Mouse (Mus musculus): ENCODE data around the gene Hal. TPM values are rescaled to one million over a fixed set of nuclear protein-coding genes. Genes with fewer than 3 reads are reported as not detected.

Hal gene
- polyA plus RNA-seq, 1 experiment from 2014 or later = 0.84 TPM

GRCm38 (mm10) chr10:93518620-93519019 is 30.1 kb downstream of the Hal start:
- Histone ChIP-seq H3K9ac (no peak overlapping the region), H3K4me2 (replicated peaks) (no peak overlapping the region), H3K9me3 (no peaks in the 10 kb centered on the region), H3K27ac (no peak overlapping the region), H3K27me3 (replicated peaks) (no peaks in the 10 kb centered on the region), H3K4me3 (replicated peaks) (no peak overlapping the region), H3K4me1 (replicated peaks) (no peaks in the 10 kb centered on the region), H3K36me3 (no peaks in the 10 kb centered on the region)
- ATAC-seq = peak; percentile 8; the same call in 1 of the 2 replicates
- 74% methylated on average over 2 of the region's 2 CpGs for WGBS

GRCm38 (mm10) chr10:93519159-93519558 is 30.6 kb downstream of the Hal start:
- no peak overlapping the region for H3K27ac ChIP-seq
- H3K9ac ChIP-seq = no peak overlapping the region
- 94% methylated on average over 8 of the region's 8 CpGs for WGBS
- no peak overlapping the region for H3K4me2 ChIP-seq (replicated peaks)
- H3K36me3 ChIP-seq = no peaks in the 10 kb centered on the region
- no peaks in the 10 kb centered on the region for H3K9me3 ChIP-seq
- no peak overlapping the region for H3K4me3 ChIP-seq (replicated peaks)
- H3K27me3 ChIP-seq (replicated peaks) = no peaks in the 10 kb centered on the region
- ATAC-seq = no peak
- H3K4me1 ChIP-seq (replicated peaks) = no peaks in the 10 kb centered on the region

GRCm38 (mm10) chr10:93519756-93520155 is 31.2 kb downstream of the Hal start:
- Histone ChIP-seq H3K27me3 (replicated peaks) (no peaks in the 10 kb centered on the region), H3K36me3 (no peaks in the 10 kb centered on the region), H3K9ac (no peak overlapping the region), H3K4me1 (replicated peaks) (no peaks in the 10 kb centered on the region), H3K27ac (no peak overlapping the region), H3K4me3 (replicated peaks) (no peak overlapping the region), H3K9me3 (no peaks in the 10 kb centered on the region), H3K4me2 (replicated peaks) (no peak overlapping the region)
- ATAC-seq = no peak
- WGBS = 78% methylated on average over 5 of the region's 5 CpGs

- Histone ChIP-seq H3K27ac (no peak overlapping the region), H3K36me3 (no peaks in the 10 kb centered on the region), H3K4me3 (replicated peaks) (no peak overlapping the region), H3K4me2 (replicated peaks) (no peak overlapping the region), H3K27me3 (replicated peaks) (no peaks in the 10 kb centered on the region), H3K9me3 (no peaks in the 10 kb centered on the region), H3K4me1 (replicated peaks) (no peaks in the 10 kb centered on the region), H3K9ac (no peak overlapping the region)
- 60% methylated on average over 4 of the region's 4 CpGs for WGBS
- ATAC-seq = no peak
Observed at GRCm38 (mm10) chr10:93520994-93521393, 32.4 kb downstream of the Hal start.

- Histone ChIP-seq H3K9ac (no peak overlapping the region), H3K4me2 (replicated peaks) (no peak overlapping the region), H3K9me3 (no peaks in the 10 kb centered on the region), H3K36me3 (no peaks in the 10 kb centered on the region), H3K27me3 (replicated peaks) (no peaks in the 10 kb centered on the region), H3K4me3 (replicated peaks) (no peak overlapping the region), H3K4me1 (replicated peaks) (no peaks in the 10 kb centered on the region), H3K27ac (no peak overlapping the region)
- ATAC-seq = no peak
- 54% methylated on average over 1 of the region's 1 CpGs for WGBS
Observed at GRCm38 (mm10) chr10:93525329-93525728, 36.8 kb downstream of the Hal start.

GRCm38 (mm10) chr10:93538287-93538686 is 49.7 kb downstream of the Hal start:
- ATAC-seq = no peak
- no peaks in the 10 kb centered on the region for H3K36me3 ChIP-seq
- WGBS = 84% methylated on average over 2 of the region's 2 CpGs
- H3K9me3 ChIP-seq = no peaks in the 10 kb centered on the region
- H3K27me3 ChIP-seq (replicated peaks) = no peaks in the 10 kb centered on the region
- no peak overlapping the region for H3K27ac ChIP-seq
- H3K4me3 ChIP-seq (replicated peaks) = no peak overlapping the region
- H3K9ac ChIP-seq = no peak overlapping the region
- no peak overlapping the region for H3K4me2 ChIP-seq (replicated peaks)
- H3K4me1 ChIP-seq (replicated peaks) = peaks cover 6% of the 10 kb centered on the region

- no peak overlapping the region for H3K4me2 ChIP-seq (replicated peaks)
- no peak overlapping the region for H3K4me3 ChIP-seq (replicated peaks)
- H3K4me1 ChIP-seq (replicated peaks) = peaks cover 6% of the 10 kb centered on the region
- H3K9ac ChIP-seq = no peak overlapping the region
- WGBS = 57% methylated on average over 6 of the region's 6 CpGs
- H3K36me3 ChIP-seq = no peaks in the 10 kb centered on the region
- no peak for ATAC-seq
- H3K27ac ChIP-seq = no peak overlapping the region
- no peaks in the 10 kb centered on the region for H3K27me3 ChIP-seq (replicated peaks)
- no peaks in the 10 kb centered on the region for H3K9me3 ChIP-seq
Observed at GRCm38 (mm10) chr10:93538818-93539217, 50.2 kb downstream of the Hal start.

GRCm38 (mm10) chr10:93539775-93540430 is 51.3 kb downstream of the Hal start, which contains the start of gene Amdhd1:
Amdhd1 (minus strand) TSS chr10:93540033.
- H3K27me3 ChIP-seq (replicated peaks) = no peaks in the 10 kb centered on the region
- H3K9me3 ChIP-seq = no peaks in the 10 kb centered on the region
- H3K4me3 ChIP-seq (replicated peaks) = peak within 1 kb of the TSS; percentile 39
- no peaks in the 10 kb centered on the region for H3K36me3 ChIP-seq
- peaks cover 6% of the 10 kb centered on the region for H3K4me1 ChIP-seq (replicated peaks)
- H3K4me2 ChIP-seq (replicated peaks) = peak within 1 kb of the TSS; percentile 76
- peak within 1 kb of the TSS; percentile 27 for H3K9ac ChIP-seq
- H3K27ac ChIP-seq = no peak within 1 kb of the TSS
- peak; percentile 96 for ATAC-seq
- 2% methylated on average over 35 of the region's 35 CpGs for WGBS

GRCm38 (mm10) chr10:93540431-93541210 is 52.1 kb downstream of the Hal start, which contains the start of gene Ccdc38:
Ccdc38 (plus strand) TSS chr10:93540632.
- Histone ChIP-seq H3K4me2 (replicated peaks) (peak within 1 kb of the TSS; percentile 76), H3K27me3 (replicated peaks) (no peaks in the 10 kb centered on the region), H3K9ac (peak within 1 kb of the TSS; percentile 27), H3K27ac (no peak within 1 kb of the TSS), H3K36me3 (no peaks in the 10 kb centered on the region), H3K4me3 (replicated peaks) (peak within 1 kb of the TSS; percentile 39), H3K4me1 (replicated peaks) (peaks cover 6% of the 10 kb centered on the region), H3K9me3 (no peaks in the 10 kb centered on the region)
- 54% methylated on average over 17 of the region's 17 CpGs for WGBS
- ATAC-seq = peak; percentile 2; the same call in 1 of the 2 replicates

GRCm38 (mm10) chr10:93541585-93541984 is 53.0 kb downstream of the Hal start:
- H3K9ac ChIP-seq = no peak overlapping the region
- no peaks in the 10 kb centered on the region for H3K36me3 ChIP-seq
- H3K4me3 ChIP-seq (replicated peaks) = no peak overlapping the region
- H3K4me1 ChIP-seq (replicated peaks) = peaks cover 6% of the 10 kb centered on the region
- H3K27ac ChIP-seq = no peak overlapping the region
- H3K4me2 ChIP-seq (replicated peaks) = no peak overlapping the region
- no peaks in the 10 kb centered on the region for H3K27me3 ChIP-seq (replicated peaks)
- ATAC-seq = no peak
- H3K9me3 ChIP-seq = no peaks in the 10 kb centered on the region
- WGBS = 74% methylated on average over 1 of the region's 1 CpGs

GRCm38 (mm10) chr10:93542356-93542755 is 53.8 kb downstream of the Hal start:
- Histone ChIP-seq H3K4me2 (replicated peaks) (no peak overlapping the region), H3K27ac (no peak overlapping the region), H3K27me3 (replicated peaks) (no peaks in the 10 kb centered on the region), H3K9ac (no peak overlapping the region), H3K4me1 (replicated peaks) (peaks cover 6% of the 10 kb centered on the region), H3K36me3 (no peaks in the 10 kb centered on the region), H3K9me3 (no peaks in the 10 kb centered on the region), H3K4me3 (replicated peaks) (no peak overlapping the region)
- WGBS = 38% methylated on average over 4 of the region's 4 CpGs
- no peak for ATAC-seq

GRCm38 (mm10) chr10:93543176-93543575 is 54.6 kb downstream of the Hal start:
- Histone ChIP-seq H3K9me3 (no peaks in the 10 kb centered on the region), H3K4me3 (replicated peaks) (no peak overlapping the region), H3K27ac (no peak overlapping the region), H3K4me1 (replicated peaks) (peaks cover 6% of the 10 kb centered on the region), H3K9ac (no peak overlapping the region), H3K27me3 (replicated peaks) (no peaks in the 10 kb centered on the region), H3K36me3 (no peaks in the 10 kb centered on the region), H3K4me2 (replicated peaks) (no peak overlapping the region)
- no peak for ATAC-seq
- WGBS = 57% methylated on average over 6 of the region's 6 CpGs

All from intestine, embryonic 15.5 days (tissue).